Mouse (Mus musculus) brown adipose tissue, adult 24 weeks (tissue): Measurements from ENCODE around the gene Gm26938. TPM values are rescaled to one million over a fixed set of nuclear protein-coding genes. Genes with fewer than 3 reads are reported as not detected.

ENCODE experiments used
- H3K27ac ChIP-seq: fragments of 200-500 bp; replicated peaks from 2 replicates; pipeline ENCODE4 v1.5.1; 2012; ENCODE audit warnings: low read depth, mild to moderate bottlenecking, low read length
- H3K4me1 ChIP-seq: fragments of 200-500 bp; 2 replicates; pipeline ENCODE4 v1.6.1; 2012; ENCODE audit warnings: low read length, mixed read lengths; ENCODE audit not compliant: control insufficient read depth, insufficient read depth, insufficient read length
- H3K4me3 ChIP-seq: fragments of 200-500 bp; 2 replicates; pipeline ENCODE4 v1.5.1; 2012; ENCODE audit warnings: low read depth, mild to moderate bottlenecking, low read length, moderate library complexity; ENCODE audit not compliant: insufficient read depth
- polyA plus RNA-seq: library from polyadenylated mRNA; stranded (reverse); fragments of >200 nt; gene quantifications from 2 replicates; pipeline ENCODE4 v1.2.4, GENCODE M21; 2012; ENCODE audit not compliant: missing spikeins, insufficient read depth, insufficient read length

The Gm26938 gene
- polyA plus RNA-seq, 1 experiment = not detected

GRCm38 (mm10) chr5:139792966-139793337, 33.3 kb downstream of the Gm26938 start:
- Histone ChIP-seq H3K4me1 (peaks cover 38% of the 10 kb centered on the region), H3K27ac (peak overlapping the region; percentile 91), H3K4me3 (peak overlapping the region; percentile 89)

- peak overlapping the region; percentile 91 for H3K27ac ChIP-seq
Measured at GRCm38 (mm10) chr5:139792159-139792775, 33.9 kb downstream of the Gm26938 start.

GRCm38 (mm10) chr5:139791227-139792158, 34.7 kb downstream of the Gm26938 start, which contains the start of gene Mafk:
Gene Mafk, plus strand, starts transcription at chr5:139791513.
- peak within 1 kb of the TSS; percentile 91 for H3K27ac ChIP-seq
- H3K4me1 ChIP-seq = peaks cover 29% of the 10 kb centered on the region
- H3K4me3 ChIP-seq = peak within 1 kb of the TSS; percentile 89

More at GRCm38 (mm10) chr5:139792159-139792775, 33.9 kb downstream of the Gm26938 start:
- H3K4me1 ChIP-seq = peaks cover 33% of the 10 kb centered on the region
- H3K4me3 ChIP-seq = peak overlapping the region; percentile 89

GRCm38 (mm10) chr5:139789466-139789865, 36.7 kb downstream of the Gm26938 start:
- no peak overlapping the region for H3K4me3 ChIP-seq
- no peak overlapping the region for H3K27ac ChIP-seq
- peaks cover 12% of the 10 kb centered on the region for H3K4me1 ChIP-seq

- no peak overlapping the region for H3K27ac ChIP-seq
- H3K4me1 ChIP-seq = no peaks in the 10 kb centered on the region
- no peak overlapping the region for H3K4me3 ChIP-seq
Measured at GRCm38 (mm10) chr5:139781406-139781805, 44.8 kb downstream of the Gm26938 start.

- H3K4me3 ChIP-seq = no peak overlapping the region
- no peaks in the 10 kb centered on the region for H3K4me1 ChIP-seq
- H3K27ac ChIP-seq = no peak overlapping the region
Measured at GRCm38 (mm10) chr5:139776966-139777365, 49.2 kb downstream of the Gm26938 start.

- H3K27ac ChIP-seq = 0 out of 2 replicates have a peak within 1 kb of the TSS, but pooled peaks have one; percentile 10
- peak within 1 kb of the TSS; percentile 97 for H3K4me3 ChIP-seq
- no peaks in the 10 kb centered on the region for H3K4me1 ChIP-seq
Measured at GRCm38 (mm10) chr5:139775216-139775926, 50.8 kb downstream of the Gm26938 start, which contains the start of gene Ints1. Gene Ints1, minus strand, starts transcription at chr5:139775674.

- no peak overlapping the region for H3K4me3 ChIP-seq
- H3K27ac ChIP-seq = no peak overlapping the region
- H3K4me1 ChIP-seq = no peaks in the 10 kb centered on the region
Measured at GRCm38 (mm10) chr5:139768216-139768615, 58.0 kb downstream of the Gm26938 start.

- Histone ChIP-seq H3K27ac (no peak overlapping the region), H3K4me1 (no peaks in the 10 kb centered on the region), H3K4me3 (no peak overlapping the region)
Measured at GRCm38 (mm10) chr5:139764296-139764695, 61.9 kb downstream of the Gm26938 start.

- H3K4me1 ChIP-seq = no peaks in the 10 kb centered on the region
- H3K4me3 ChIP-seq = no peak overlapping the region
- H3K27ac ChIP-seq = no peak overlapping the region
Measured at GRCm38 (mm10) chr5:139758096-139758495, 68.1 kb downstream of the Gm26938 start.

Other genes starting within 250 kb of the Gm26938 start
- 0.46 and 0.75 TPM in 2 replicates for gene Micall2, start 90.1 kb downstream of the Gm26938 start, polyA plus RNA-seq
- 15.5 and 15.9 TPM in 2 replicates for gene Ints1, start 50.7 kb downstream of the Gm26938 start, polyA plus RNA-seq
- 7.7 and 8.7 TPM in 2 replicates for gene Mafk, start 34.9 kb downstream of the Gm26938 start, polyA plus RNA-seq
- 2.1 TPM in 1 of 2 replicates, not detected in the other for gene Tmem184a, start 6.5 kb downstream of the Gm26938 start, polyA plus RNA-seq
- gene Psmg3, start 478 bp upstream of the Gm26938 start, polyA plus RNA-seq = 17.8 and 20.9 TPM in 2 replicates
- 0.29 TPM in 1 of 2 replicates, not detected in the other for gene Elfn1, start 81.5 kb upstream of the Gm26938 start, polyA plus RNA-seq